Mouse (Mus musculus) layer of hippocampus, adult 2 months (tissue): ENCODE measurements around the gene Bnipl. TPM values are rescaled to one million over a fixed set of nuclear protein-coding genes. Genes with fewer than 3 reads are reported as not detected.
"Not testable (repeated sequence)": the region's sequence is repeated elsewhere in the genome, so short reads cannot be mapped to it uniquely, and the experiment has no call there.

ENCODE experiments used
- DNase-seq, 2 experiments: peaks; one replicate each; pipeline ENCODE4 v3.0.0; 2022; ENCODE audit warnings: low spot score in 2 of 2
- H3K27ac ChIP-seq: fragments of 200-600 bp; 2 replicates; pipeline ENCODE4 v1.8.1; 2022
- H3K4me3 ChIP-seq: fragments of 200-600 bp; 2 replicates; pipeline ENCODE4 v1.8.1; 2022; ENCODE audit warnings: mild to moderate bottlenecking
- CTCF ChIP-seq: fragments of 200-600 bp; conservative IDR thresholded peaks from 2 replicates; pipeline ENCODE4 v1.8.1; 2022; ENCODE audit warnings: antibody characterized with exemption, mild to moderate bottlenecking, moderate library complexity
- total RNA-seq, 2 experiments: library from RNA; stranded (reverse); gene quantifications; 2 replicates each; pipeline ENCODE4 v1.2.3; 2021

Gene Bnipl
- total RNA-seq, 2 experiments from 2014 or later: 0.37 to 0.69 TPM

- Histone ChIP-seq H3K4me3 (peak overlapping the region; percentile 81), H3K27ac (peak overlapping the region; percentile 100)
- no peak for TF ChIP-seq CTCF
- peak; percentile 67 to 72 for DNase-seq
Measured at GRCm38 (mm10) chr3:95228894-95229780, 21.9 kb downstream of the Bnipl start.

- peak within 1 kb of the TSS; percentile 100 for H3K27ac ChIP-seq
- DNase-seq: peak; percentile 89 to 91
- H3K4me3 ChIP-seq: peak within 1 kb of the TSS; percentile 81
- TF ChIP-seq CTCF: no peak
Measured at GRCm38 (mm10) chr3:95228148-95228893, 22.7 kb downstream of the Bnipl start, which contains the start of gene Cdc42se1. TSS of gene Cdc42se1 (plus strand) at chr3:95228732.

- DNase-seq: peak in 1 of 2 experiments; percentile 32
- TF ChIP-seq CTCF: no peak
- H3K27ac ChIP-seq: peak overlapping the region; percentile 100
- H3K4me3 ChIP-seq: peak overlapping the region; percentile 81
Measured at GRCm38 (mm10) chr3:95227214-95227613, 23.8 kb downstream of the Bnipl start.

- H3K27ac ChIP-seq: peak overlapping the region; percentile 36; the same call in 1 of the 2 replicates
- no peak for TF ChIP-seq CTCF
- no peak overlapping the region for H3K4me3 ChIP-seq
- no peak for DNase-seq
Measured at GRCm38 (mm10) chr3:95224295-95224694, 26.7 kb downstream of the Bnipl start.

- DNase-seq: no peak
- no peak for TF ChIP-seq CTCF
- H3K27ac ChIP-seq: no peak overlapping the region
- H3K4me3 ChIP-seq: no peak overlapping the region
Measured at GRCm38 (mm10) chr3:95223041-95223440, 28.0 kb downstream of the Bnipl start.

GRCm38 (mm10) chr3:95218466-95219137, 32.4 kb downstream of the Bnipl start:
- TF ChIP-seq CTCF: peak; percentile 52
- no peak for DNase-seq
- no peak overlapping the region for H3K27ac ChIP-seq
- H3K4me3 ChIP-seq: no peak overlapping the region; the same call in 1 of the 2 replicates

GRCm38 (mm10) chr3:95217255-95218134, 33.5 kb downstream of the Bnipl start, which contains the start of gene Gabpb2:
TSS of gene Gabpb2 (minus strand) at chr3:95217916.
- peak; percentile 91 for TF ChIP-seq CTCF
- Histone ChIP-seq H3K4me3 (peak within 1 kb of the TSS; percentile 62), H3K27ac (peak within 1 kb of the TSS; percentile 99)
- DNase-seq: peak; percentile 84 to 92

GRCm38 (mm10) chr3:95216655-95217254, 34.2 kb downstream of the Bnipl start:
- TF ChIP-seq CTCF: no peak
- Histone ChIP-seq H3K27ac (peak overlapping the region; percentile 99), H3K4me3 (peak overlapping the region; percentile 62)
- no peak for DNase-seq

GRCm38 (mm10) chr3:95213609-95213975, 37.4 kb downstream of the Bnipl start:
- TF ChIP-seq CTCF: no peak
- no peak overlapping the region for H3K27ac ChIP-seq
- no peak for DNase-seq

GRCm38 (mm10) chr3:95212889-95213608, 37.9 kb downstream of the Bnipl start:
- not testable (repeated sequence) for H3K4me3 ChIP-seq, H3K27ac ChIP-seq, DNase-seq
- TF ChIP-seq CTCF: peak; percentile 48

More at GRCm38 (mm10) chr3:95213609-95213975, 37.4 kb downstream of the Bnipl start:
- H3K4me3 ChIP-seq: no peak overlapping the region

- no peak for TF ChIP-seq CTCF
- H3K27ac ChIP-seq: no peak overlapping the region
- no peak overlapping the region for H3K4me3 ChIP-seq
- no peak for DNase-seq
Measured at GRCm38 (mm10) chr3:95210585-95210984, 40.4 kb downstream of the Bnipl start.
